Mouse (Mus musculus) spleen, postnatal 36 days (tissue): ENCODE data around the gene Ctc1.
"Not testable (repeated sequence)": the region's sequence is repeated elsewhere in the genome, so short reads cannot be mapped to it uniquely, and the experiment has no call there.

Experiments used
- DNase-seq, 2 experiments: peaks; one replicate each; pipeline ENCODE4 v3.0.0; 2022; ENCODE audit warnings: low spot score in 2 of 2, mixed read lengths in 1 of 2

Gene Ctc1

DNA sequence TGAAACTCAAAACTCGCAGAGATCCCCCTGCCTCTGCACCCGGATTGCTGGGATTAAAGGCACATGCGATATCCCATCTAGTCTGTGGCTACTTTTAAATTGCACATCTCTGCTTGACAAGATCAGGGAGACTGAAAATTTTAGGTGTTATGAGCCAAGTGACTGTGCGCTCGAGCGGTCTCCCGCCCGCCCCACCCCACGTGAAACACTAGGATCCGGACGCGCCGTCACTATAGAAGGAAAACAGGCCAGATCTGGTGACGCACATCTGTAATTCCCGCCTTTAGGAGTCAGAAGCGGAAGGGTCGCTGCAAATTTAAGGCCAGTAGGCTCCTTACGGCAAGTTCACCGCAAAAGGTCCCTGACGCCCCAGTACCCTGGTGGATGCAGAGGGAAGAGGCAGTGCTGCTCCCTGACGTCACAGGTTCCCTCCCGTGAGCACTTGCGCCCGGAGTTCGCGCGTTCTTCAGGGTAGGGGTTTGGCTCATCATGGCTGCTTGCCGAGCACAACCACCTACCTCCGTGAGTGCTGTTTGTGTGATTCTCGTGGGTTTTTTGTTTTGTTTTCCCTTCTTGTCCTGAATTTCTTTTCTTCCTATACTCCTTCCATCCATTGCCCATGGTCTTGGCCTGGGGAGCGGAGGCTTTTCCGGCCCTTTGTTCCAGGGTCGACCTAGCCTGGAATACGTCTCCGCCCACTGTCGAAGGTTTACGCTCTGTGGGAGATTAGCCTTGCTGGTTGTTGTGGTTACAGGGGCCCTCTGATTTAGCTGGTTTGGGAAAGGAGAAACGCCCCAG, at the start of gene Ctc1:
TSS of gene Ctc1 (plus strand) at position 268 of the 798 bp plus-strand sequence.
- DNase-seq = peak; percentile 90 to 93

DNA sequence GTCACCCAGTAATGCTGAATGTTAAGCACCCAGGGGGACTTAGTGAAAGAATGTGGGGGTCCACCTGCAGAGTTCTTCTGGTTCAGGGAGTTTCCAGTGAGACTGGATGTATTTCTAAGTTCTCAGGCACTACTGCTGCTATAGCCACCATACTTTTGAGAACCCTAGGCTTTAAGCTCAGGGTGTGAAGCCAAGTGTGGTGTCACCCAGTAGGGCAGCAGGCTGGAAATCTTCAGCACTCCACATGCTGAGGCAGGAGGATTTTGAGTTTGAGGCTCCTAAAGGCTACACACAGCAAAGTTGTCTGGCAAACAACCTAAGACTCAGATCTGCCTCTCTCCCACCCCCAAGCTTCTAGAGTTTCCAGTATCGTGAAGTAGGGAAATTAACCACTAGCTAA, 49.2 kb upstream of the Ctc1 start:
- no peak for DNase-seq

DNA sequence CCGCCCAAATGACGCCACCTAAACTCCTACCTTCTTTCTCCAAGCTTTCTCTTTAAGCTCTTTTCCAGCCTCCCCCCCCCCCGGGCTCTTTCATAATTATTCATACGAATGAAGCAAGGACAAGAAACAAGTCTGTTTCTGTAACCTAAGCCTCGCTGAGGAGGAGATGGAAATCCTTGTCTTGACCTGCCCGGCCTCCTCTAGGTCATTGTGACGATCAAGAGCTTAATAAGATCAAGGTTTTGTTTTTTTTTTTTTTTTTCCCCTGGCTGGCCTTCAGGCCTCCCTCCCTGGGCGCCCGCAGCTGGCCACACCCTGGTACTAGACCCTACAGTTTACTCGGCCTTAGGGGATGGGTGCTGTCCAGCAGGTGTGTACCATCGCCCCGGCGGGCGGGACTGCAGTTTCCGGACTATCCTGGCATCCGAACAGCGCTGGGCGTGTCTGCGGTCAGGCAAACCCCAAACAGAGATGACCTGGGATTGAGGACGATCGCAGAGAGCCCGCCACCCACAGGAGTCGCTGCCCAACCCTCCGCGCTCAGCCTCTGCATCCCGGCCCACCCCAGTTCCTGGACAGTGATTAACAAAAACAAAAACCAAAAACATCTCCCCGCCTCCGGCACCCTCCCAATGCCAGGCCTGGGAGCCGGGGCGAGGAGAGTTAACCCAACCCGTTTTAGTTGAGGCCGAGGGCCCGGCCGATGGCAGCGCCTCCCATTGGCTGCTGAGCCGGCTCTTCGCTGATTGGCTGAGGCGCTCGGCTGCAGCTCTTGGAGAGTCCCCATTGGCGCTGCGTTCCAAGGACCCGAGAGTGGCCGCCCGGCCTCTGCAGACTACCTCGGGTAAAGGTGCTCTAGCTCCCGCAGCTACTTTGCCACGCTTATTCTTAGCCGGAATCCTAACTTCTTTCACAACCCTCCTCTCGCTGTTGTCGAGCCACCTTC, 48.1 kb upstream of the Ctc1 start, which contains the start of gene Slc25a35:
TSS of gene Slc25a35 (plus strand) at position 795 of the 946 bp plus-strand sequence.
- peak; percentile 91 for DNase-seq

DNA sequence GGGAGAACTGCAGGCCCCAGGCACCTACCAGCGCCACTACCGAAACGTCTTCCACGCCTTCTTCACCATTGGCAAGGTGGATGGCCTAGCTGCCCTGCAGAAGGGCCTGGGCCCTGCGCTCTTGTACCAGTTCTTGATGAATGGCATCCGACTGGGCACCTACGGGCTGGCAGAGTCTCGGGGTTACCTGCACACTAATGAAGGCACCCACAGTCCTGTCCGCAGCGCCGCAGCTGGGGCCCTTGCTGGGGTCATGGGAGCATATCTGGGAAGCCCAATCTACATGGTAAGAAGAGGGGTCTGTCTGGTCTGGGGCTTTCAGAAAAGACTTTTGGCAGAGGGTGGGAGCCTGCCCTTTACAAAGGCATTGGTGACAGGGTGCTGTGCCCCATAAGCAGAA, 47.0 kb upstream of the Ctc1 start:
- DNase-seq = no peak

DNA sequence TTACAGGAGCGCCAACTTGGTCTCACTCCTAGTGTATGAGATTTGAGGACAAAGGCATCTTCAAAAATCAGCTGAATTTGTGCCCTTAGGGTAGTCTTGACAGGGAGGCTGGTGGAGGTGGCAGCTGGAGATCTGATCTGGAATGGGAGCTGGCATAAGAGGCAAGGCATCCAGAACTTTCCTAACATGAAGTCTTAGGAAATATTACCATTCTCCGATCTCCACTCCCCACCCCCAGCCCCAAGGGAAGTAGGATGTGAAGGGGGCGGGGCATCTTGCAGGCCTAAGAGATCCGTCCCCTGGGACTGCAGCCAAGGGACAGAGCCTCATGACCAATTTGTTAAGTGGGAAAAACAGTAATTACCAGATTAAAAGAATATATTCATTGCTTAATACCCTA, 45.5 kb upstream of the Ctc1 start:
- DNase-seq = no peak

DNA sequence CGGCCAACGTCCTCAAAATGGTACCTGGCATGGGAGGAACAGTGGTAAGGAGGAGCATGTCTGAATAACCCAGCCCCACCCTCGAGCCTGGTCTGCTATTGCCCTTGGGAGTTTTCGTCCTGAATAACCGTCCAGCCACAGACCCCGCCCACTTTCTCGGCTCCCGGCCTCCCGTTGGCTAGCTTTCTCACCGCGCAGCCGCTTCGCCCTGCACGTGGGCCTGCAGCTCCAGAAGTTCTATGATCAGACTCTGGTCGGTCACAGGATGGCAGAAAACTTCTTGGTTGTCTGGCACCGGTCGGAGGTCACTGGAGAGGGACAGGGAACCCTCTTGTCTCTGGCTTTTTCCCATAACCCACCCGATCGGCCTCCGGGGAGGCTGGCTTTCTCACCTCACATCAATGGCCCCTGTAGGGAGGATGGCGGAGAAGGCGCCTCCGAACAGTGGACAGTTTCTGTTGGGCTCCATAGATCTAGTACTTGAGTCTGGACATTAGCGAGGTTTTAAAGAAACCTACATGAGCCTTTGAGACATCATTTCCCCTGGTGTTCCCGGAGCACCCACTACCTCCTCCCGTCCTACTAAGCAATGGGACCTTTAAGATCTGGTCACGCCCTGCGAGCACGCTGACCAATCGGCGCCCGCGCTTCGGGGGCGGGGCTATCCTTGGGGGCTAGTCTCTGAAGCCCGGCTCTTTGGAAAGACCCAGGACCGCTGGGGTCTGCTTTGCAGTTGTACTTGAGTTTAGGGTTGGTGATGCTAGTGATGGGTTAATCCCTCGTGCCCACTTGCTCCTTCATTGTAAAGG, 42.3 kb upstream of the Ctc1 start:
- peak; percentile 67 to 73 for DNase-seq

DNA sequence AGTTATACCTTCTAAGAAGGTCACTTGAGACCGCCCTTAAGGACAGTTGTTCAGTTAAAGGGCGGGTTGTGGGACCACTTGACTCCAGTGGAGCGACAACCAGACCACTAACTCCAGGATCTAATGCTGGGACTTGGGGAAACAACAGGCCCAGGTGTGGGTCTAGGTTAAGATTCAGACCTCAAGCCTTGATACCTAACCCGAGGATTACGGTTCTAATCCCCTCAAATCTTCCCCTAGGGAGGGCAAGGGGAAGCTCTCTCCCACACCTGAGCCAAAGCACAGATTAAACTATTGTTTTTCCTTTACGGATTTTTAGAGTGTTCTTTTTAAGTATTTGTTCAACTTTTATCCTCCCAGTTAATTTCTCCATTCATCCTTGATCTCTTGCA, 41.7 kb upstream of the Ctc1 start:
- DNase-seq = no peak

DNA sequence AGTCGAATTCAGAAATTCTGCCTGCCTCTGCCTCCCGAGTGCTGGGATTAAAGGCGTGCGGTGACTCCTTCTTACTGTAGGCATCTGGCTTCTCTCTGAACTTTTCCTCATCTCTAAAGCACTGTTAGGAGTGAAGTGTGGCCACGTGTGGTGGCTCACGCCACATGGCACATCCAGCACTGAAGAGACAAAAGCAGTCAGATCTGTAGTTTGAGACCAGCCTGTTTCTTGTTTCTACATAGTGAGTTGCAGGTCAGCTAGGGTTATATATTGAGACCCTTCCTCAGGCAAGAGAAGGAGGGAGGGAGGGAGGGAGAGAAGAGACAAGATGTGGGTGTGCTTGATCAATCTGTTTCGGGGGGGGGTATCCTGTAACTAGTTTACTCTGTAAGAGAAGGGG, 40.6 kb upstream of the Ctc1 start, which contains the start of gene Rangrf:
TSS of gene Rangrf (minus strand) at position 101 of the 400 bp plus-strand sequence.
- no peak for DNase-seq

DNA sequence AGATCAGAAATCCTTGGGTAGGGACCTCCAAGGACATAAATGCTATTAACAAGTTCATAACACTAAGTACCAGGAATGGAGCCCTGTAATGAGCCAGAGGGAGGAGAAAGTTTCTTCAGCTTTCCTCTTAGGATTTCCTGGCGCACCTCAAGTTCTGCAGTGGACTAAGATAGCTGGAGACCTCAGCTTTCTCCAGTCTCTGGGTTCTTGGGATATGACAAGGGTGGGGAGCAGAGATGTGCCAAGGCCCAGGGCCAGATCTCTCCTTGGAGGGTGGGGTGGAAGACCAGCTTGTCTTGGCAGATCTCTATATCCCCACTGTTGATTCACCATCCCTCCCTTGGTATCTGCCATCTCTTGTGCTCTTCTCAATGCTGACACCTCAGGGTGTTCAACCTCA, 40.1 kb upstream of the Ctc1 start:
- DNase-seq = no peak

DNA sequence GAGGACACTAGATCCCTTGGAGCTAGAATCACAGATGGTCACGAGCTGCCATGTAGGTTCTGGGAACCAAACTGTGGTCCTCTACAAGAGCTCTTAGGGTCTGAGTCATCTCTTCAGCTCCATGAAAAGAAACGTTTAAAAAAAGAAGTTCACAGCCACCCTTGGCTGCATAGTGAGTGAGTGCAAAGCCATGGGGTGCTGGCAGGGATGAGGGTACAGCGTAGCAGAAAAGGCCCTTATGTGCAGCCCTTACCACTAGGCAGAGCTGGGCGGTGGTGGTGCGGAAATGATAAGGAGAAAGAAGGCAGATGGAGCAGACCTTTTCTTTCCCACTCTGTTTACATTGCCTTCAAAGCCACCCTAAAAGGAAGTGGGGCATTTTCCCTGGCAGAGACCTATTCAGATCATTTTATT, 36.4 kb upstream of the Ctc1 start:
- no peak for DNase-seq

DNA sequence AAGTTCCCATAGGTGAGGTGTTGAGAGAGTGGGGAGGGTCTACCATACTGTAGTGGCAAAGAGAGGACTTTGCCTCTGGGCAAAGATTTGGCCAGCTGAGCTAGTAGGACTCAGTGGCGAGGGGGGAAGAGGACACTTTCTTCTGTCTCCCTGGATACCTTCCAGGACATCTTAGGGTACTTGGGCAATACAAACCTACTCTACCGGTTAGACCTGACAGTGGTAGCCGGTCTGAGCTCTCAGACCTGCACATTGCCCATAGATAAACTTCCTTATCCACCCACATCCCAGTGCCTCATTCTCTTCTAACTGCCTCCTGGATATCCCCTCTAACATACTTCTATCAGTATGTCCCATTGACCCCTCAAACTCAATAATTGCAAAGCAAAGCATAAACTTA, 34.8 kb upstream of the Ctc1 start:
- no peak for DNase-seq

DNA sequence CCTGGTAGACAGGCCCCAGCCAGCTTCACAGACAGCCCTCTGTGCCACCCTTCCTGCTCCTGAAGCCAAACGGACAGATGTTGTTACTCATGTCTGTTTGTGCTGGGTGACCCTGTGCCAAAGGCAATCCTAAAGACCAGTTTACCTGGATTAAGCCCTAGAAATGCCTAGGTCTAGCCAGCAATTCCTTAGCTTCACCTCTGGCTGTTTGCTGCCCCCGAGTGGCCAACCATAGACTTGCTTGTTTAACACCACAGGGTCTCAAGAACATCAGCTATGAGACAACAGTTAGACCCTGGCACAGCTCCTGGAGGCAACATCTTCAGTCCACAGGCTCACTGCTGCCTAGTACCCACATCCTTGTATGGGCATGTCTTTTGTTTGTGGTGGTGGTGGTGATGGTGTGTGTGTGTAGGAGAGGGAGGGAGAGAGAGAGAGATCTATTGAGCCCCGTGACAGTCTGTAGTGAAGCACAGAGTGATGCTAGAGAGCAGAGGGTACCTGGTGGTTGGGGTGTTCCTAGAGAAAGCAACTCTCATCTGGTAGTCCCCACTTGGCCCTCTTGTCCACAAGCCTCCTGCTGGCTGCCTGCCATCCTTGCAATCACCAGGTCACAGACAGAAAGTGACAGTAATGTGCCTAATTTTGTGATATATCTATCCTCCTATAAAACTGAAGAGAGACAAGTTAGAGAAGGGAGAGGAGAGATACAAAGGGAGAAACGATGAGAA, 32.9 kb upstream of the Ctc1 start:
- DNase-seq = peak; percentile 54 to 64

DNA sequence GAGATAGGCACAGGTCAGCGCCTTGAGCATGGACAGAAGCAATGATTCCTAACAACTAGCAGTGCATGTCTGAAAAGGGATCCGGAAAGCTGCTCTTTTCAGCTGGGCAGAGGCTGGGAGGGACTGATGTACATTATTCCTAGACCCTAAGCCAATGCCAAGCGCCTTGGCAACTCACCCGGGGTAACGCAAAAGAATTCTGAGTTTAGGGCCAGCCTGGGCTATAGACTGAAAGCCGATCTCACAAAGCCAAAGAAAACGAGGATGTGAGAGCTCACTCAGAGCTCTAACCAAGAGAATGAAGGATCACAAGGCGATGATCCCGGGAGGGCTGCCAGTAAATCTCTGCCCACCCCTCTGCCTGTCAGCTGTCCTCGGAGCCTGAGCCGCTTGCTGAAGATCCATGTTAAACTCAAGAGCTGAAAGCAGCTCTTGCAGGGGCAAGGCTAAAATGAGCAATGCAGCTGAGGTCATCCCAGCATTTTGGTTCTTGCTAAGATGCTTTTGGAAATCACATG, 28.3 kb upstream of the Ctc1 start:
- DNase-seq = no peak

DNA sequence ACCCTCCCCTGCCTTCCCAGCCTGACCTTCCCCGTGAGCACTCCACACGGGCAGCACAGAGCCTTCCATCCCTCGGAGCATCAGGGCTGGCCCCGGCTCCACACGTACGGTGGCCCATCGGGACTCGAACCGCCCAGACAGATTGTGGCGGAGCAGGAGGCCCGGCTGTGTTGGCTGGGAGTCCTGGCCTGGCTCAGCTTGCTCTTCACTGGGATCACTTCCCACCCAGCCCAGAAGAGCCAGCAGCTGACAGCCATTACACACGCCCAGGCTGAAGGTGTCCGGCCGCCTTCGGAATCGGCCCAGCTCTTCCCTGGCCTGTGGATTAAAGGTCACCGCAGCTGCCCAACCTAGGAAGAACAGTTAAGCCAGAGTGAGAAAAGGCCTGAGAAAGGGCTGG, 27.4 kb upstream of the Ctc1 start:
- DNase-seq = no peak

DNA sequence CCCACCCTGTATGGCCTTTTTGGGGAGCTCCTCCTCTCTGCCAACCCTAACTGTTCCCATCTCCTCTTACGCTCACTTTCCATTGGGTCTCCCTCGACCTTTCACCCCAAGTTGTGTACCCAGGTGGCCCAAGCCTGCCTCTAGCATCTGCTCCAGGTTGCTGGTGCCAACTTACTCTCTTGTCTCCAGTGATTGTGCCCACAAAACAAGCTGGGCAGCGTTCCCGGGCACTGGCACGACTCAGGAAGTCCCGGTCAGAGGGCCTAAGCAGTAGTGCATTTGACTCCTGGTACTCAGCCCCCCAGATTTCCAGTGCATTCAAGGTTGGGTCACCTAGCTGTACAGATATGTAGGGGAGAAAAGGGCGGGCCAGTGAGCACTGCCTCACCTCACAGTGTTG, 22.6 kb upstream of the Ctc1 start:
- DNase-seq = no peak

DNA sequence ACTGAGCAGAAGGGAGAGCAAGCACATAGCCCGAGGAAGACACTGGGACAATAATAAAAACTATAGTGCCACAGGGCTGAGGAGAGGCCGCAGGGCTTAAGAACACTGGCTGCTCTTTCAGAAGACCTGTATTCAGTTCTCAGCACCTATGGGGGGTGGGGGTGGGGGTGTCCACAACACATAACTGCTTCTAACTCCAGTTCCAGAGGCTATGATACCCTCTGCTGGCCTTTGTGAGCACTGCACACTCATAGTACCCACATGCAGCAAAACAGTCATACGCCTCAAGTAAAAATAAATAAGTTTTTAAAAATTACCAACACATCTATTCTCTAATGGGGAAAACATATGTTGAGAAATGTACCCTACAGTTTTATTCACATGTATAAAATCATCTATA, 21.3 kb upstream of the Ctc1 start:
- no peak for DNase-seq

DNA sequence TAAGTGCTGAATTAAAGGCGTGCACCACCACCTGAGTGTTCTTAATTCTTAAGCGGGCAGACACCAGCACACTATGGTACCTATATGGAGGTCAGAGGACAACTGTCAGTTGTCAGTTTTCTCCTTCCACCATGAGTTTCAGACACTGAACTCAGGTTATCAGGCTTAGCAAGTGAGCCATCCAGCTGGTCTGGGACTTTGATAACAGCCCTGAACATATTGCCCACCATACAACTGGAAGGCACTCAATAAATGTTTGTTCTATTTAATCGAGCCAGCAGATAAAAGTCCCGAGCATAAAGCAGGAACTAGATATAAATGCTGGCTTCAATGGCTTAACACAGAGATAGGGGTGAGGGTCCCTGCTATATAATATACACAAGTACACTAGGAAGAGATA, 18.6 kb upstream of the Ctc1 start:
- DNase-seq = no peak

DNA sequence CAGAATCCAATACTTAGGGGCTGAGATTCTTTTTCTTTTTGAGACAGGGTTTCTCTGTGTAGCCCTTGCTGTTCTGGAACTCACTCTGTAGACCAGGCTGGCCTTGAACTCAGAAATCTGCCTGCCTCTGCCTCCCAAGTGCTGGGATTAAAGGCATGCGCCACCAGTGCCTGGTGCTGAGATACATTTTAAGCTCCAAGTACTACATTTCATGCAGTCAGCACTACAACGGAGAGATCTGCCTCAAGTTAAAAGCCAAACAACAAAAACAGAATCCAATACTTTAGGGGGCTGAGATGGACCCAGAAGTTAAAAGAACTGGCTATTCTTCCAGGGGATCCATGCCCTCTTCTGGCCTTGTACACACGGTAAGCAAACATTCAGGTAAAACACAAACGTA, 12.9 kb upstream of the Ctc1 start:
- not testable (repeated sequence) for DNase-seq

DNA sequence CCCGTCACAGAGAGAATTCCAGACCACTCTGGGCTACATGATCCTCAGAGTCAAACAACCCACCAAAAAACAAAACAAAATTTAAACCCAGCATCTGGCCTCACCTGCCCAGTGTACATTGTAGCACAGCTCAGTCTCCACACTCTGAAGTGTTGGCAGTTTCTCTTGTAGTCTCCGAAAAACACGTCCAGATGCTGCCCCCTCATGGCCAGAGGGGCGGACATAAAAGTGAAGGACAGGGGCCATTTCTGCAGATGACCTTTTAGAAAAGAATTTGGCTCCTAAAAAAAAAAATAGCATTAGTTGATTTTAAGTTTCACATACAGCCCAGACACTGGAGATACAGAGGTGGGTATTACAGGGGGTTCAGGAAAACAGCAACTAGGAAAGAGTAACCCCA, 12.1 kb upstream of the Ctc1 start:
- no peak for DNase-seq

DNA sequence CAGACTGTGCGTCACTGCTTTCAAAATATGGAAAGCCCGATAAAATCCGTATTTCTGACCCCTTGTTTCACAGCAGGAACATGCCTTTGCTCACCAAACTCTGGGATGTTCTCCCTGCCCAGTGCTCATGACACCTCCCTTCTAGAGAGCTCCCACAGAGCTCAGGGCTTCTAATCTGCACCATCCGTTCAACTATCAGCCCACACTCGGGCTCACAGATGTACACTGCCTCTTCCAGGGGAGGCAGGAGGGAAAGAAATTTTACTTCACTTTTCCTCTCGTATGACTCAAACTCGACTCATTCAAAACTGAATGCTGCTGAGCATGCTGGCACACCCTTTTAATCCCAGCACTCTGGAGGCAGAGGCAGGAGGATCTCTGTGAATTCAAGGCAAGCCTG, 10.5 kb upstream of the Ctc1 start:
- no peak for DNase-seq

DNA sequence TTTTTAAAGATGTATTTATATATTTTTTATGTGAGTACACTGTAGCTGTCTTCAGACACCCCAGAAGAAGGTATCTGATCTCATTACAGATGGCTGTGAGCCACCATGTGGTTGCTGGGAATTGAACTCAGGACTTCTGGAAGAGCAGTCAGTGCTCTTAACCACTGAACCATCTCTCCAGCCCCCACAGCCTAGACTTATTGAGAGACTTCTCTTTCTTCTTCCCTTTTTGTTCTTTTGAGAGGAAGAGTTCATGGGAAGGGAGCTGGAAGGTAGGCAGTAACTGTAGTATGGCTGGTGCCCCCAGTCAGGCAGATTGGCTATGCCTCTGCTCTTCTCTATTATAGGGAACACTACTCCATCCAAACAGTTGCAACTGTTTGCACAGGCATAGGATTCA, 9.1 kb upstream of the Ctc1 start:
- DNase-seq = not testable (repeated sequence)
